Mouse (Mus musculus) intestine, postnatal 0 days (tissue): ENCODE measurements around the gene Nup107. TPM values are rescaled to one million over a fixed set of nuclear protein-coding genes. Genes with fewer than 3 reads are reported as not detected.

ENCODE experiments used
- ATAC-seq: fragments of 200-750 bp; cut with Nextera tagmentation; 2 replicates; pipeline ENCODE4 v1.8.0; 2017; ENCODE audit warnings: mild to moderate bottlenecking, moderate TSS enrichment, moderate library complexity
- H3K27ac ChIP-seq: fragments of 300-500 bp; sonication (generic); 2 replicates; pipeline ENCODE4 v1.5.1; 2014; ENCODE audit warnings: mild to moderate bottlenecking, low read depth, low read length, moderate library complexity
- H3K27me3 ChIP-seq: fragments of 300-500 bp; sonication (generic); replicated peaks from 2 replicates; pipeline ENCODE4 v1.6.1; 2014; ENCODE audit warnings: low read length, mixed read lengths; ENCODE audit not compliant: control insufficient read depth, insufficient read depth
- H3K36me3 ChIP-seq: fragments of 300-500 bp; sonication (generic); 2 replicates; pipeline ENCODE4 v1.6.1; 2014; ENCODE audit warnings: mild to moderate bottlenecking, moderate library complexity; ENCODE audit not compliant: control insufficient read depth, insufficient read depth
- H3K4me1 ChIP-seq: fragments of 300-500 bp; sonication (generic); replicated peaks from 2 replicates; pipeline ENCODE4 v1.6.1; 2014; ENCODE audit warnings: antibody characterized with exemption, low read length, mixed read lengths; ENCODE audit not compliant: control insufficient read depth, insufficient read depth
- H3K4me2 ChIP-seq: fragments of 300-500 bp; sonication (generic); replicated peaks from 2 replicates; pipeline ENCODE4 v1.6.1; 2014; ENCODE audit warnings: low read depth, mild to moderate bottlenecking, moderate library complexity
- H3K4me3 ChIP-seq: fragments of 300-500 bp; sonication (generic); 2 replicates; pipeline ENCODE4 v1.5.1; 2014; ENCODE audit warnings: low read depth, low read length
- H3K9ac ChIP-seq: fragments of 300-500 bp; sonication (generic); 2 replicates; pipeline ENCODE4 v1.6.1; 2014; ENCODE audit warnings: mild to moderate bottlenecking, low read depth, low read length
- H3K9me3 ChIP-seq: fragments of 300-500 bp; sonication (generic); 2 replicates; pipeline ENCODE4 v1.6.1; 2016; ENCODE audit warnings: mixed run types; ENCODE audit not compliant: control insufficient read depth
- CTCF ChIP-seq: sonication (generic); IDR thresholded peaks from 2 replicates; pipeline ENCODE4 v1.5.1; 2016; ENCODE audit warnings: low read depth, mild to moderate bottlenecking, control low read depth, antibody characterized with exemption, moderate library complexity
- WGBS: fragments of 180-500 bp; shearing (Covaris S2); extraction: QIAGEN DNeasy Blood & Tissue Kit; methylation state at CpG from one replicate; pipeline ENCODE4 v1.1.7; 2014; 5-methylcytosine and 5-hydroxymethylcytosine counted together
- polyA plus RNA-seq: library from polyadenylated mRNA; unstranded; fragments of >200 nt; fragmentation: Nextera tagmentation; extraction: Ambion mirVana; gene quantifications from 2 replicates; pipeline ENCODE4 v1.2.1, GENCODE M21; 2015

Gene Nup107
- polyA plus RNA-seq, 1 experiment from 2014 or later = 16.2 TPM

DNA sequence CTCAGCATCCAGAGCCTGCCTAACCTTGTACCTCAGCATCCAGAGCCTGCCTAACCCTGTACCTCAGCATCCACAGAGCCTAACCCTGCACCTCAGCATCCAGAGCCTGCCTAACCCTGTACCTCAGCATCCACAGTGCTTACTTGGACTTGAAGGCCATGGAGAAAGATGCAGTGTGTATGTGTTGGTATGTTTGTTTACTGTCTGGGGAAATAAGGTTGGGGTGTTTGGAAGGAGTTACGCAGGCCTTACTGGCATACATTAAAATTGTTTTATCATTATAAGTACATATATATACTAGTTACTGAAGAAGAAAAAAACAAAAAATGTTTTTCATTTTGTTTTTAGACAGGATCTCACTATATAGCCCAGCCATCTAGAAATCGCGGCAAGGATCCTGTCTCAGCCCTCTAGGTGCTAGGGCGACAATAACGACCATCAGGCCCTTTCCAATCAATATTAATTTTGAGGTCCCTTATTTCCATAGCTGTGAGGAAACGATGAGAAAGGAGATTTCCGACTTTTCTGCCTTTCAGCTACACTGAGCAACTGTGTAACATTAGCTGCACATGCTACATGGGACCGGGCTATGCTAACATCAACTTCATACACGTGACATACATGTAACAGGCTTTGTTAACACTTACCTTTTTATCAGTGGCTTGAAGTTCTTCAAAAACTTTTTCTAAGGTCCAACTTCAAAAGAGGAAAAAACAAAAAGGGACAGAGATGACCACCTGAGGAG lies 22.8 kb downstream of the Nup107 start:
- Histone ChIP-seq H3K27me3 (no peaks in the 10 kb centered on the region), H3K9me3 (no peaks in the 10 kb centered on the region), H3K4me1 (no peaks in the 10 kb centered on the region), H3K4me2 (no peak overlapping the region), H3K27ac (no peak overlapping the region), H3K9ac (no peak overlapping the region), H3K36me3 (peaks cover 76% of the 10 kb centered on the region), H3K4me3 (no peak overlapping the region)
- no peak for ATAC-seq
- no peak for TF ChIP-seq CTCF
- WGBS = 92% methylated on average over 9 of the region's 9 CpGs

DNA sequence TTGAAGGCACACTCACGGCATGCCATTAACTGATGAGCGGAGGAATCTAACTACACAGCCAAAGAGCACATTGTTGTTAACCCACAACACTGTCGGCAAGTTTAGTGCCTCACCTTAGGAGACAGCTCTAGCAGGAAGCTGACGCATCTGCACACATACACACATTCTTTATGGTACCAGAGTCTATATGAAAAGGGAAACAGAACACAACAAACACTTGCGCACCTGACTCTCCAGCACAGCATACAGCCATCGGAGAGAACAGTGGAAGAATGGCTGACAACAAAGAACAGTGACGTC lies 24.4 kb downstream of the Nup107 start:
- TF ChIP-seq CTCF = no peak
- no peak overlapping the region for H3K4me3 ChIP-seq
- 90% methylated on average over 7 of the region's 7 CpGs for WGBS
- no peak overlapping the region for H3K4me2 ChIP-seq
- no peaks in the 10 kb centered on the region for H3K4me1 ChIP-seq
- H3K27me3 ChIP-seq = no peaks in the 10 kb centered on the region
- no peak overlapping the region for H3K9ac ChIP-seq
- ATAC-seq = no peak
- no peaks in the 10 kb centered on the region for H3K9me3 ChIP-seq
- H3K36me3 ChIP-seq = peaks cover 72% of the 10 kb centered on the region
- no peak overlapping the region for H3K27ac ChIP-seq

DNA sequence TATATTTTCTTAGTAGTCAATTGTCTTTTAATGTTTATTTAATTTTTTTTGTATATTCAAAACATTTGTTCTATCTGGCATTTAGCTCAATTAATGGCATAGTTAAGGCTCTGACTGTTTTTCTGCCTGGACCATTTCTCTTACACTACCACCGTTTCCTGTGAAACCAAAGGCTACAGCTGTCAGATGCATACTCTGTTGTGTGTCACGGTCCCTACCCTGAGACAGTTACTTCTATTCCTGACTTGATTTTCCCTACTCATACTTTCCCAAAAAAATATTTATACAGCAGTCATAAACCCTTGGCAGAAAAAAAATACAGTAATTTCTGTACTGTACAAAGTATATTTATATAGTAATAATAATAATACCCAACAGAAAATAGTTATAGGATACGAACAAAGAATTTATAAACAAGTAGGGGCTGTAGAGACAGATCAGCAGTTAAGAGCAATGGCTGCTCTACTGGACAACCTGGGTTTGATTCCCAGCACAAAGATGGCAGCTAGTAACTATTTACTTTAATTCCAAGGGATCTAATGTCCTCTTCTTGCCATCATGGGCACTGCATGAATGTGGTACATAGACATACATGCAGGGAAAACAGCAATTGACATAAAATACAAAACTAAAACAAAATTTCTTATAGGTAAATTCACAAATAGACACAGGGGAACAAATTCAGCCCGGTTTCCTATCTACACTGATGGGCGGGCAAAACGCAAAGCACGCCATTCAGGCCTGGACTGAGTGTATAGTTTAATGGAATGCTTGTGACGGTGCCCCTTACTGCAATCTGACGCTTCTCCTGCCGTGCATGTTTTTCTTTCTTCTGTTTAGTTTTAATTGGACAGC lies 25.0 kb downstream of the Nup107 start:
- 87% methylated on average over 10 of the region's 10 CpGs for whole genome bisulfite sequencing
- Histone ChIP-seq H3K4me1 (no peaks in the 10 kb centered on the region), H3K4me3 (no peak overlapping the region), H3K27me3 (no peaks in the 10 kb centered on the region), H3K9ac (no peak overlapping the region), H3K4me2 (no peak overlapping the region), H3K9me3 (no peaks in the 10 kb centered on the region), H3K36me3 (peaks cover 70% of the 10 kb centered on the region), H3K27ac (no peak overlapping the region)
- TF ChIP-seq CTCF = no peak
- ATAC-seq = no peak

- Histone ChIP-seq H3K9ac (no peak overlapping the region), H3K4me1 (no peaks in the 10 kb centered on the region), H3K27me3 (no peaks in the 10 kb centered on the region), H3K27ac (no peak overlapping the region), H3K4me3 (no peak overlapping the region), H3K36me3 (peaks cover 66% of the 10 kb centered on the region), H3K9me3 (no peaks in the 10 kb centered on the region), H3K4me2 (no peak overlapping the region)
- ATAC-seq = no peak
- TF ChIP-seq CTCF = no peak
- 91% methylated on average over 5 of the region's 5 CpGs for WGBS
These were observed 25.7 kb downstream of the Nup107 start for GRCm38 (mm10) chr10:117766896-117767160.

GRCm38 (mm10) chr10:117766111-117766895 lies 26.2 kb downstream of the Nup107 start:
- 87% methylated on average over 16 of the region's 16 CpGs for WGBS

More at GRCm38 (mm10) chr10:117766111-117766895, 26.2 kb downstream of the Nup107 start:
- Histone ChIP-seq H3K9me3 (no peaks in the 10 kb centered on the region), H3K36me3 (peaks cover 67% of the 10 kb centered on the region), H3K4me2 (no peak overlapping the region), H3K27me3 (no peaks in the 10 kb centered on the region), H3K4me1 (no peaks in the 10 kb centered on the region), H3K4me3 (no peak overlapping the region), H3K9ac (no peak overlapping the region), H3K27ac (no peak overlapping the region)
- no peak for TF ChIP-seq CTCF
- no peak for ATAC-seq
